Mouse (Mus musculus) spleen, adult 12 weeks (tissue): ENCODE results near the gene Krtcap2.
"Not testable (repeated sequence)": the region's sequence is repeated elsewhere in the genome, so short reads cannot be mapped to it uniquely, and the experiment has no call there.

ENCODE experiments used
- DNase-seq: peaks from one replicate; pipeline ENCODE4 v3.0.0; 2022; ENCODE audit warnings: low spot score

The Krtcap2 gene

GRCm38 (mm10) chr3:89245688-89246171 lies at the start of gene Krtcap2:
Krtcap2 (plus strand) TSS chr3:89245966.
- no peak for DNase-seq

- DNase-seq = peak; percentile 71
These were observed 49.5 kb upstream of the Krtcap2 start for GRCm38 (mm10) chr3:89195979-89196877.

GRCm38 (mm10) chr3:89199839-89200238 lies 45.9 kb upstream of the Krtcap2 start:
- DNase-seq = no peak

GRCm38 (mm10) chr3:89202253-89203141 lies 43.3 kb upstream of the Krtcap2 start, which contains the start of gene Gba:
Gba (plus strand) TSS chr3:89202928.
- DNase-seq = peak; percentile 71

- no peak for DNase-seq
These were observed 42.6 kb upstream of the Krtcap2 start for GRCm38 (mm10) chr3:89203142-89203514.

- DNase-seq = no peak
These were observed 39.7 kb upstream of the Krtcap2 start for GRCm38 (mm10) chr3:89206079-89206478.

- no peak for DNase-seq
These were observed 39.1 kb upstream of the Krtcap2 start for GRCm38 (mm10) chr3:89206695-89207094.

- no peak for DNase-seq
These were observed 37.6 kb upstream of the Krtcap2 start for GRCm38 (mm10) chr3:89208075-89208657.

- DNase-seq = no peak
These were observed 37.0 kb upstream of the Krtcap2 start for GRCm38 (mm10) chr3:89208736-89209135.

GRCm38 (mm10) chr3:89209731-89210130 lies 36.0 kb upstream of the Krtcap2 start:
- no peak for DNase-seq

- DNase-seq = no peak
These were observed 35.6 kb upstream of the Krtcap2 start for GRCm38 (mm10) chr3:89210162-89210561.

- DNase-seq = no peak
These were observed 35.0 kb upstream of the Krtcap2 start for GRCm38 (mm10) chr3:89210731-89211130.

GRCm38 (mm10) chr3:89213803-89214530 lies 31.8 kb upstream of the Krtcap2 start:
- peak; percentile 81 for DNase-seq

GRCm38 (mm10) chr3:89214681-89215411 lies 30.9 kb upstream of the Krtcap2 start, which contains the start of gene Thbs3:
Thbs3 (plus strand) TSS chr3:89215180.
- no peak for DNase-seq

GRCm38 (mm10) chr3:89215853-89216252 lies 29.9 kb upstream of the Krtcap2 start:
- peak; percentile 73 for DNase-seq

- DNase-seq = not testable (repeated sequence)
These were observed 29.4 kb upstream of the Krtcap2 start for GRCm38 (mm10) chr3:89216407-89216806.

GRCm38 (mm10) chr3:89218271-89218670 lies 27.5 kb upstream of the Krtcap2 start:
- DNase-seq = no peak

- DNase-seq = no peak
These were observed 26.2 kb upstream of the Krtcap2 start for GRCm38 (mm10) chr3:89219546-89219945.

- DNase-seq = no peak
These were observed 24.6 kb upstream of the Krtcap2 start for GRCm38 (mm10) chr3:89221167-89221566.

GRCm38 (mm10) chr3:89224796-89225195 lies 21.0 kb upstream of the Krtcap2 start:
- DNase-seq = no peak
